Mouse (Mus musculus) myocyte (in vitro differentiated cells): Measurements from ENCODE around the gene Haus4.

ENCODE experiments used
- POLR2A ChIP-seq: IDR thresholded peaks from one replicate; pipeline ENCODE4 v1.6.1; 2011; ENCODE audit warnings: low read depth, mild to moderate bottlenecking, control low read depth, moderate library complexity; ENCODE audit not compliant: insufficient read length
- USF1 ChIP-seq: IDR thresholded peaks from one replicate; pipeline ENCODE4 v1.6.1; 2011; ENCODE audit warnings: low read depth, mild to moderate bottlenecking, control low read depth, moderate library complexity

GRCm38 (mm10) chr14:54503092-54503491, 51.3 kb downstream of the Haus4 start:
- no peak for TF ChIP-seq POLR2A
- TF ChIP-seq USF1 = no peak
